Mouse (Mus musculus): ENCODE data around the gene Cfap299.

DNA sequence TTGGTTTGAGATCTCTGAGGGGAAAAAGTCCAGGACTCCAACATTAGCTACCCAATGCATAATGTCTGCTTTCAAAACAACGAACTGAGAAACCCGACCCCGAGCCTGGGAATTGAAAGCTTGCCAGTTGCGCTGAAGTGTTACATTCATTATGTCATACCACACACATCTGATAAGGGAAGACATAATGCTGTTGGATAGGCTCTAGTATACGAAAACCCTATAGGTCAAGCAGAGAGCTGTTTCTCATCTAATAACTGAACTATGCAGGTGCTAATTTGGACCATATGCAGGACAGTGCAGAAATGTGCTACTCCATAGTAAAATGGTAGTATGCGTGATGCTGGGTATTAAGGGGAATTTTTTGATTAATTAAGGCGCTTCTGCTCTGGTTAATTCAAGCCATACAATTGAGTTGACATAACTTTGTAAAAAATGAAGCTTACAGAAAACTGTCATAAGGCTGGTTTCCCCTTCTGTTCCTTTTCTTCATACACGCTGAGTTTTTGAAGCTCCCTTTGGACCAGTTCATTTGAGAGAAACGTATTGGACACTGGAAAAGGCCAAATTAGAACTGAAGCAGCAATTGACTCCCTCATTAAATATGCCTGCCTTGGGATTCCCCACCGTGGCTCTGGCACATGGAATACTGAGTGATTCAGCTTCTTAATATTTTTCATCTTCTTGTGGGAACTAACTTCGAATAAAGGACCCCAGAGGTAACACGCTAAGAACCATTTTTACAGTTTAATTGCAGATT, 245.8 kb downstream of the Cfap299 start:
- no peak for TF ChIP-seq POLR2A (IDR thresholded peaks at IDR 0.05; ENCODE audit: borderline replicate concordance, control insufficient read depth, low read depth, low read length)
- no peak for TF ChIP-seq CTCF (IDR thresholded peaks at IDR 0.05; ENCODE audit: control insufficient read depth, insufficient read depth, low read length)
